Mouse (Mus musculus) midbrain, embryonic 11.5 days (tissue): ENCODE measurements at regions not wholly inside any gene's neighbourhood (a gene's known extent, or its start where the extent isn't known, plus 50 kb on each side); places are given as distances from the start of the nearest gene placed in this dataset.

Source experiments
- ATAC-seq: fragments of 200-750 bp; cut with Nextera tagmentation; 2 replicates; pipeline ENCODE4 v1.8.0; 2017; ENCODE audit warnings: moderate TSS enrichment, moderate library complexity; ENCODE audit not compliant: low FRiP score
- DNase-seq: peaks from one replicate; pipeline ENCODE4 v3.0.0; 2015; ENCODE audit warnings: low spot score; ENCODE audit errors: missing footprints
- H3K27ac ChIP-seq: fragments of 300-500 bp; sonication (generic); 2 replicates; pipeline ENCODE4 v1.5.1; 2014; ENCODE audit warnings: low read depth, low read length
- H3K27me3 ChIP-seq: fragments of 300-500 bp; sonication (generic); 2 replicates; pipeline ENCODE4 v1.6.1; 2014; ENCODE audit warnings: mild to moderate bottlenecking, low read length, moderate library complexity, mixed read lengths; ENCODE audit not compliant: control insufficient read depth, insufficient read depth
- H3K36me3 ChIP-seq: fragments of 300-500 bp; sonication (generic); 2 replicates; pipeline ENCODE4 v1.6.1; 2014; ENCODE audit warnings: mild to moderate bottlenecking, low read length, moderate library complexity, mixed read lengths; ENCODE audit not compliant: control insufficient read depth, insufficient read depth
- H3K4me1 ChIP-seq: fragments of 300-500 bp; sonication (generic); 2 replicates; pipeline ENCODE4 v1.6.1; 2014; ENCODE audit warnings: low read length; ENCODE audit not compliant: control insufficient read depth, insufficient read depth
- H3K4me2 ChIP-seq: fragments of 300-500 bp; sonication (generic); 2 replicates; pipeline ENCODE4 v1.6.1; 2014; ENCODE audit warnings: mild to moderate bottlenecking, moderate library complexity
- H3K4me3 ChIP-seq: fragments of 300-500 bp; sonication (generic); 2 replicates; pipeline ENCODE4 v1.5.1; 2014; ENCODE audit warnings: low read depth, low read length
- H3K9ac ChIP-seq: fragments of 300-500 bp; sonication (generic); 2 replicates; pipeline ENCODE4 v1.6.1; 2014; ENCODE audit warnings: low read length
- H3K9me3 ChIP-seq: fragments of 300-500 bp; sonication (generic); 2 replicates; pipeline ENCODE4 v1.6.1; 2016; ENCODE audit warnings: low read length; ENCODE audit not compliant: control insufficient read depth
- WGBS: fragments of 180-500 bp; shearing (Covaris S2); extraction: QIAGEN DNeasy Blood & Tissue Kit; methylation state at CpG from one replicate; pipeline ENCODE4 v1.1.7; 2014; 5-methylcytosine and 5-hydroxymethylcytosine counted together

DNA sequence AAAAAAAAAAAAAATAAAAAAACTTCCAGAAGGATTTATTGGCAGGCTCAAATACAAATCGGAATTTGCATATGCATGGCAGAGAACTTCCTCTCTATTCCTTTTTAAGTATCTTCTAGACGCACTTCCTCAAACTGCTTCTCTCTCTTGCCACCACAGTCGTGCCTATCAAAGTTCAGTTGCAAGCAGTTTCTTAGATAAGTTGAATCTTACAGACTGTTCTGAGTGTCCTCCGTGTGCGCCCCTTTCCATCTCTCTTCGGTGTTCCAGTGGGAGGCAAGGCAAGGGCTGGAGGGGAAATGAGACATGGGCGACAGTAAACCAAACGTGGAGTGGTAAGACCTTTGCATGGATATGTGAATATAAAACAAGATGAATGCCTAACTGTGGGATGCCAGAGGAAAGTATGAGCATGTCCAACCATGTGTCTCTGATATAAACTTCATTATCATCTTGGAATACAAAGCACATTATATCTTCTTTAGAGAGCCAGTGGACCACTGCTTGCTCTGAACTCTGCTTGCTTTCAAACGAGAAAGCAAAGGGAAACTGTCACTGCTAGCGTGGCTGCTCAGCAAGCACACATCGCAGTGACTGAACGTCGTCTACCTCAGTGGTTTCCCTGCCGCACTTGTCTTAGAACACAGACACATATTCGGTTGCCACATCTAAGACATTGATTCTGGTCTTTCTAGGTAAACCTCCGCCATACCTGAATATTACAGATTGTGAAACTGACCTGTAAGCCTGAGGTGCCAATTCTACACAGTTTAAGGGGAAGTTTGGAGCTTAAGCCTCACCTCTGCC, 81.5 kb upstream of the Hmcn1 start:
- 90% methylated on average over 16 of the region's 16 CpGs for WGBS
- H3K4me1 ChIP-seq: no peaks in the 10 kb centered on the region

GRCm38 (mm10) chr1:151075541-151075940, 82.3 kb upstream of the Hmcn1 start:
- H3K4me1 ChIP-seq: no peaks in the 10 kb centered on the region
- no peak overlapping the region for H3K4me2 ChIP-seq
- no peak for DNase-seq
- no peaks in the 10 kb centered on the region for H3K27me3 ChIP-seq
- no peak for ATAC-seq
- no peak overlapping the region for H3K27ac ChIP-seq
- 90% methylated on average over 6 of the region's 6 CpGs for WGBS
- no peaks in the 10 kb centered on the region for H3K9me3 ChIP-seq
- H3K9ac ChIP-seq: no peak overlapping the region
- H3K36me3 ChIP-seq: no peaks in the 10 kb centered on the region
- no peak overlapping the region for H3K4me3 ChIP-seq

More for the DNA sequence above, 81.5 kb upstream of the Hmcn1 start:
- DNase-seq: no peak
- Histone ChIP-seq H3K27me3 (no peaks in the 10 kb centered on the region), H3K9me3 (no peaks in the 10 kb centered on the region), H3K9ac (no peak overlapping the region), H3K27ac (no peak overlapping the region), H3K36me3 (no peaks in the 10 kb centered on the region), H3K4me2 (no peak overlapping the region), H3K4me3 (no peak overlapping the region)
- no peak for ATAC-seq

DNA sequence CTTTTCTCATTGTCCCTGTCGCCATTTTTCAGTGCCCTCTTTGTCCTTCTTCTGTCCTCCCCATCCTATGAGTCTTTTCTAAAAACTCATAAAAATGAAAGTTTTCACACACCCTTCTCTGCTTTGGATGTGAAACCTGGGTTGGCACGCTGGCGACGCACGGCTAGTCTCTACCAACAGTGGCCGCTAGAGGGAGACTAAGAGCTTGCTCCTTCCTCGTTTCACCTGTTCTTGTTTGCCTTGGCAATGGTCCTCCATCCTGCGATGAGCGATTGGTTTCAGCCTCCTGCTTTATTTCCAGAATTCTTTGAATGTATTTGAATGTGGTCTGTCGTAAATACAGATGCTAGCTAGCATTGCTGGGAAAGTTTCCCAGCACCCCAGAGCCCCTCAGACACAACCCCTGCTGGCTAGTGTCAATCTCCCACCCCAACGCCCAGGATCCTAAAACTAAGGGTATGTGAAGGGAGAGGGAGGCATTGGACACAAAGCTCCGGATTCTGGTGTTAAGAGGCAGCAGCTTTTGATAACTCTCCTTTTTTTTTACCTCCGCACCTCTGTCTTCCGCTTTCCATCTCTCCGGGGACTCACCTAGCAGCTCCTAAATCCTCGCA, 85.8 kb upstream of the Hmcn1 start:
- no peak overlapping the region for H3K4me3 ChIP-seq
- H3K4me2 ChIP-seq: no peak overlapping the region
- DNase-seq (peak; percentile 98), ATAC-seq (peak; percentile 77)
- H3K27ac ChIP-seq: no peak overlapping the region
- H3K36me3 ChIP-seq: no peaks in the 10 kb centered on the region
- 35% methylated on average over 16 of the region's 16 CpGs for WGBS
- no peaks in the 10 kb centered on the region for H3K4me1 ChIP-seq
- no peaks in the 10 kb centered on the region for H3K27me3 ChIP-seq
- no peak overlapping the region for H3K9ac ChIP-seq
- no peaks in the 10 kb centered on the region for H3K9me3 ChIP-seq

DNA sequence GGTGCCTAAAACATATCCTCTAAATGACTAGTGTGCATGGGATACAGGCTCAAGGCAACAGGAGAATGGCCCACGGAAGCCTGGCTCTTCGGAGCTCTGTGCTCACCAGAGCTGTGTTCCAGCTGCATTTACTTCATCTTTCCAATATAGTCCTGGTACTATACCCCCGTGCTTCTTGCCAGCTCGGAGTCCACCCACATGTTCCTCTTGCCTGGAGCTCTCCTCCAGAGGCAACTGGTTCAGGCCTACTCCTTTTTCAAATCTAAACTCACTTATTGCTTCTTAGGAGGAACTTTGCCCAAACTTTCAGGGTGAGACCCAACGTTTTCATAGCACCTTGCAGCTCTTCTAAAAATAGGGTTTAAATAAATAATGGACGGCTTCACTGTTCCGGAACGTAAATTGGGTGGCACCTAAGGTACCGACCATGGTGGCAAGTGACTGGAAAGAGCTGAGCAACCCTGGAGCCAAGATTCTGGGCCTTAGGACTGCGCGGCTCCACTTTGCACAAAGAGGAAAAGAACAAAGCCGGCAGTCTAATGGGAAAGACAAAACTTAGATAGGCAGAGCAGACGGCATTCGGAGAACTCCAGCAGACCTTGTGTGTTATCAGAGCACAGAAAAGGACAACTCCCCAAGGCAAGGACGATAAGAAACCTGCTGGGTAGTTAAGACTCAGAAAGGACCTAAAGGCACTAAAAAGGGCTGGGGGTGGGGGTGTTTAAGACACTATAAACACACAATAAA, 86.6 kb upstream of the Hmcn1 start:
- ATAC-seq (no peak), DNase-seq (no peak)
- H3K9ac ChIP-seq: no peak overlapping the region
- H3K27ac ChIP-seq: no peak overlapping the region
- H3K4me2 ChIP-seq: no peak overlapping the region
- H3K27me3 ChIP-seq: no peaks in the 10 kb centered on the region
- H3K9me3 ChIP-seq: no peaks in the 10 kb centered on the region
- H3K4me1 ChIP-seq: no peaks in the 10 kb centered on the region
- WGBS: 86% methylated on average over 15 of the region's 15 CpGs
- H3K36me3 ChIP-seq: no peaks in the 10 kb centered on the region
- H3K4me3 ChIP-seq: no peak overlapping the region

GRCm38 (mm10) chr1:151080510-151080980, 87.3 kb upstream of the Hmcn1 start:
- ATAC-seq: no peak

DNA sequence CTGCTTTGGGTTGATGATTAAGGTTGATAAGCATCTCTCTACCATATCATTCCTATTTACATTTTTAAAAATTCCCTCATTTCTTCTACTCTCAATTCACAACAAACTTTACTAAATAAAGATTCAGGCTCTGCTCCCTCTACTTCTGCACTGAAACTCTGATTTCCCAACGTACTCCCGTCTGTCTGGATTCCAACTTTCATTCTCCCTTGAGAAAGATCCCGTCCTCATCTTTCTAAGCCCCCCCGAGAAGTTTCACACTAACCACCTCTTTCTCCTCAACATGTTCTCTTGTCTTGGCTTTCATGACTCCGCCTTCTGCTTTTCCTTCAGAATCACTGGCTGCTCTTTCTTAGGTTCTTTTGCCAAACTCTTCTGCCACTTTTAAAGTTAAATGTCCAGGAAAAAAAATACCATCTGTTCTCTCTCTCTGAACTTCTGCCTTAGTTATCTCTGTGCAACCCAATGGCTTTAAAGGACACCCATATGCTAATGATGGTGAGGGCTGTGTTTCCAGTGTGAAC, 89.3 kb upstream of the Hmcn1 start:
- H3K4me2 ChIP-seq: no peak overlapping the region
- no peak overlapping the region for H3K4me3 ChIP-seq
- H3K27me3 ChIP-seq: no peaks in the 10 kb centered on the region
- H3K4me1 ChIP-seq: no peaks in the 10 kb centered on the region
- DNase-seq (no peak), ATAC-seq (no peak)
- H3K9ac ChIP-seq: no peak overlapping the region
- WGBS: 97% methylated on average over 5 of the region's 5 CpGs
- no peak overlapping the region for H3K27ac ChIP-seq
- H3K36me3 ChIP-seq: no peaks in the 10 kb centered on the region
- no peaks in the 10 kb centered on the region for H3K9me3 ChIP-seq

More at GRCm38 (mm10) chr1:151080510-151080980, 87.3 kb upstream of the Hmcn1 start:
- H3K4me2 ChIP-seq: no peak overlapping the region
- WGBS: 84% methylated on average over 9 of the region's 9 CpGs
- H3K27ac ChIP-seq: no peak overlapping the region
- H3K9me3 ChIP-seq: no peaks in the 10 kb centered on the region
- no peak overlapping the region for H3K4me3 ChIP-seq
- no peaks in the 10 kb centered on the region for H3K36me3 ChIP-seq
- no peak for DNase-seq
- H3K4me1 ChIP-seq: no peaks in the 10 kb centered on the region
- H3K27me3 ChIP-seq: no peaks in the 10 kb centered on the region
- no peak overlapping the region for H3K9ac ChIP-seq

DNA sequence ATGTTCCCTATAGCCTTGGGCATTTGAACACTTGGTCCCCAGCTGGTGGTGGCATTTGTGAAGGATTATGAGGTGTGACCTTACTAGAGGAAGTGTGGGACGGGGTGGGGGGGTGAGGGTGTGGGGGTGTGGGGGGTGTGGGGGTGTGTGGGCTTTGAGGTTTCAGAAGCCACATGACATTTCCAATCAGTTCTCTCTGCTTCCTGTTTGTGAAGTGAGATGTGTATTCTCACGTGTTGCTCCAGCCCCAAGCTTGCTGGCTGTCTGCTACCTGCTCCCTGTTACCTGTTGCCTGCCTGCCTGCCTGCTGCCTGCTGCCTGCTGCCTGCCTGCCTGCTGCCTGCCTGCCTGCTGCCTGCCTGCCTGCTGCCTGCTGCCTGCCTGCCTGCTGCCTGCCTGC, 90.6 kb upstream of the Hmcn1 start:
- DNase-seq (no peak), ATAC-seq (no peak)
- Histone ChIP-seq H3K9ac (no peak overlapping the region), H3K36me3 (no peaks in the 10 kb centered on the region), H3K27me3 (no peaks in the 10 kb centered on the region), H3K9me3 (no peaks in the 10 kb centered on the region), H3K4me3 (no peak overlapping the region), H3K4me1 (no peaks in the 10 kb centered on the region), H3K4me2 (no peak overlapping the region), H3K27ac (no peak overlapping the region)
- WGBS: 78% methylated on average over 2 of the region's 2 CpGs

DNA sequence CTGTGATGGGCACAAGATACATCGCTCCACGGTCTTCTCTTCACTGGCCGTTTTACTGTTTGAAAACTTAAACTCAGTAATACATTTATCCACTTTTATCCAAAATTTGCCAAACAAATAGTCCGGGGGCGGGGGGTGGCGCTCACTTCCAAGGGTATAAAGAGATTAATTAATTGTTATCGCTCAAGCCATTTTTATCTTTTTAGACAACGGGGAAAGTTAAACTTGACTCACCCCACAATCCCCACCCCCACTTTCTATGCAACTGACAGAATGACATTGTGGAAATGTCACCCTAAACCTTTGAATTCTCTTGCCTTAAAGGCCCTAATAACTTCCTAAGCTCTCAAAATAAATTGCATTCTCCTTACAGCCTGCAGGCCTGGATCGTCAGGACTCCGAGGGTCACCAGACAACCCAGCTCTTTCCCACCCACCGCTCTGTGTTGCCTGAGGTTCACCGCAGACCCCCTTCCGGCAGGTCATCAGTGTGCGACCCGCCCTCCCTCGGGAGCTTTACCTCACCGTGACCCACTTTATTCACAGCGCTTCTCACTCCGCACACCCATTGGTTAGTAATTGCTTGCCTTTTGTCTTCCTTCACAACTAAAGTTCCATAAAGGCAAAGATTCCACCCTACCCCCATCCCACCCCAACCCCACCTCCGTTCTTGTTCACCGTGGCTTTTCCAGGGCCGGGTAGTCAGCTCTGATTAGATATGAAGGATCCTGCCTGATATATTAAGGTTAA, 93.0 kb upstream of the Hmcn1 start:
- Histone ChIP-seq H3K4me1 (no peaks in the 10 kb centered on the region), H3K9me3 (no peaks in the 10 kb centered on the region), H3K9ac (no peak overlapping the region), H3K27ac (no peak overlapping the region), H3K4me2 (no peak overlapping the region), H3K27me3 (no peaks in the 10 kb centered on the region), H3K36me3 (no peaks in the 10 kb centered on the region), H3K4me3 (no peak overlapping the region)
- 66% methylated on average over 22 of the region's 22 CpGs for WGBS
- DNase-seq: peak; percentile 75
- peak; percentile 41; the same call in 1 of the 2 replicates for ATAC-seq
